Mouse (Mus musculus): Measurements from ENCODE around the gene Tnk1. TPM values are rescaled to one million over a fixed set of nuclear protein-coding genes. Genes with fewer than 3 reads are reported as not detected.
A peak's percentile ranks its signal among the peaks of the same experiment; 100 is the strongest.

Gene Tnk1
- polyA plus RNA-seq, 1 experiment = 1.2 TPM

- Histone ChIP-seq H3K4me1 (ENCODE audit: control insufficient read depth, insufficient read depth, insufficient read length) (peaks cover 5% of the 10 kb centered on the region; the same call in 1 of the 2 replicates), H3K4me3 (ENCODE audit: extremely low read depth, insufficient read depth, insufficient read length) (no peak overlapping the region), H3K27ac (ENCODE audit: insufficient read depth, low read length) (no peak overlapping the region), H3K27me3 (ENCODE audit: control insufficient read depth, insufficient read depth, low read length) (no peaks in the 10 kb centered on the region), H3K36me3 (ENCODE audit: control insufficient read depth, insufficient read depth, low read length) (peaks cover 31% of the 10 kb centered on the region)
- DNase-seq (ENCODE audit: low read depth in 1 of 2, low spot score in 2 of 2) = no peak
- WGBS = 84% methylated on average over 8 of the region's 8 CpGs
- TF ChIP-seq CTCF (IDR thresholded peaks at IDR 0.05; ENCODE audit: extremely low read depth, insufficient read depth, insufficient read length, insufficient replicate concordance) (no peak), POLR2A (IDR thresholded peaks at IDR 0.05; ENCODE audit: low read depth, low read length) (no peak)
These were observed 25.1 kb upstream of the Tnk1 start for GRCm38 (mm10) chr11:69883527-69884151.

GRCm38 (mm10) chr11:69883066-69883465 is 24.5 kb upstream of the Tnk1 start:
- peak in 1 of 2 experiments; percentile 58 for DNase-seq (ENCODE audit: low read depth in 1 of 2, low spot score in 2 of 2)
- peaks cover 5% of the 10 kb centered on the region; the same call in 1 of the 2 replicates for H3K4me1 ChIP-seq (ENCODE audit: control insufficient read depth, insufficient read depth, insufficient read length)
- no peak overlapping the region for H3K4me3 ChIP-seq (ENCODE audit: extremely low read depth, insufficient read depth, insufficient read length)
- no peak overlapping the region for H3K27ac ChIP-seq (ENCODE audit: insufficient read depth, low read length)
- 85% methylated on average over 4 of the region's 4 CpGs for WGBS
- H3K36me3 ChIP-seq (ENCODE audit: control insufficient read depth, insufficient read depth, low read length) = peaks cover 31% of the 10 kb centered on the region
- TF ChIP-seq POLR2A (IDR thresholded peaks at IDR 0.05; ENCODE audit: low read depth, low read length) (no peak), CTCF (IDR thresholded peaks at IDR 0.05; ENCODE audit: extremely low read depth, insufficient read depth, insufficient read length, insufficient replicate concordance) (peak; percentile 38; the same call in 1 of the 2 replicates)
- no peaks in the 10 kb centered on the region for H3K27me3 ChIP-seq (ENCODE audit: control insufficient read depth, insufficient read depth, low read length)

GRCm38 (mm10) chr11:69881787-69882670 is 23.5 kb upstream of the Tnk1 start:
- peak overlapping the region; percentile 70; the same call in 1 of the 2 replicates for H3K4me3 ChIP-seq (ENCODE audit: extremely low read depth, insufficient read depth, insufficient read length)

GRCm38 (mm10) chr11:69880853-69881603 is 22.5 kb upstream of the Tnk1 start, which contains the start of gene Kctd11:
Kctd11 (minus strand) TSS chr11:69881406.
- WGBS = under 1% methylated on average over 46 of the region's 46 CpGs
- peaks cover 24% of the 10 kb centered on the region for H3K36me3 ChIP-seq (ENCODE audit: control insufficient read depth, insufficient read depth, low read length)
- TF ChIP-seq POLR2A (IDR thresholded peaks at IDR 0.05; ENCODE audit: low read depth, low read length) (no peak; the same call in 1 of the 2 replicates), CTCF (IDR thresholded peaks at IDR 0.05; ENCODE audit: extremely low read depth, insufficient read depth, insufficient read length, insufficient replicate concordance) (peak; percentile 60; the same call in 1 of the 2 replicates)
- peak within 1 kb of the TSS; percentile 70 for H3K4me3 ChIP-seq (ENCODE audit: extremely low read depth, insufficient read depth, insufficient read length)
- peak; percentile 76 to 86 for DNase-seq (ENCODE audit: low read depth in 1 of 2, low spot score in 2 of 2)
- H3K27ac ChIP-seq (ENCODE audit: insufficient read depth, low read length) = peak within 1 kb of the TSS; percentile 93
- no peaks in the 10 kb centered on the region for H3K27me3 ChIP-seq (ENCODE audit: control insufficient read depth, insufficient read depth, low read length)
- peaks cover 5% of the 10 kb centered on the region; the same call in 1 of the 2 replicates for H3K4me1 ChIP-seq (ENCODE audit: control insufficient read depth, insufficient read depth, insufficient read length)

More at GRCm38 (mm10) chr11:69881787-69882670, 23.5 kb upstream of the Tnk1 start:
- no peak for DNase-seq (ENCODE audit: low read depth in 1 of 2, low spot score in 2 of 2)
- Histone ChIP-seq H3K36me3 (ENCODE audit: control insufficient read depth, insufficient read depth, low read length) (peaks cover 26% of the 10 kb centered on the region), H3K4me1 (ENCODE audit: control insufficient read depth, insufficient read depth, insufficient read length) (peaks cover 5% of the 10 kb centered on the region; the same call in 1 of the 2 replicates), H3K27ac (ENCODE audit: insufficient read depth, low read length) (peak overlapping the region; percentile 93), H3K27me3 (ENCODE audit: control insufficient read depth, insufficient read depth, low read length) (no peaks in the 10 kb centered on the region)
- 86% methylated on average over 21 of the region's 21 CpGs for WGBS
- no peak for TF ChIP-seq CTCF (IDR thresholded peaks at IDR 0.05; ENCODE audit: extremely low read depth, insufficient read depth, insufficient read length, insufficient replicate concordance)
- TF ChIP-seq POLR2A (IDR thresholded peaks at IDR 0.05; ENCODE audit: low read depth, low read length) = no peak

GRCm38 (mm10) chr11:69880506-69880852 is 21.9 kb upstream of the Tnk1 start:
- TF ChIP-seq CTCF (IDR thresholded peaks at IDR 0.05; ENCODE audit: extremely low read depth, insufficient read depth, insufficient read length, insufficient replicate concordance) (peak; percentile 82; the same call in 1 of the 2 replicates), POLR2A (IDR thresholded peaks at IDR 0.05; ENCODE audit: low read depth, low read length) (no peak)
- H3K27ac ChIP-seq (ENCODE audit: insufficient read depth, low read length) = peak overlapping the region; percentile 93
- peaks cover 5% of the 10 kb centered on the region; the same call in 1 of the 2 replicates for H3K4me1 ChIP-seq (ENCODE audit: control insufficient read depth, insufficient read depth, insufficient read length)
- H3K4me3 ChIP-seq (ENCODE audit: extremely low read depth, insufficient read depth, insufficient read length) = peak overlapping the region; percentile 70
- 2% methylated on average over 18 of the region's 18 CpGs for WGBS
- peak; percentile 55 to 75 for DNase-seq (ENCODE audit: low read depth in 1 of 2, low spot score in 2 of 2)
- no peaks in the 10 kb centered on the region for H3K27me3 ChIP-seq (ENCODE audit: control insufficient read depth, insufficient read depth, low read length)
- H3K36me3 ChIP-seq (ENCODE audit: control insufficient read depth, insufficient read depth, low read length) = peaks cover 22% of the 10 kb centered on the region

- TF ChIP-seq CTCF (IDR thresholded peaks at IDR 0.05; ENCODE audit: extremely low read depth, insufficient read depth, insufficient read length, insufficient replicate concordance) = no peak
- no peak for TF ChIP-seq POLR2A (IDR thresholded peaks at IDR 0.05; ENCODE audit: low read depth, low read length)
- no peak overlapping the region; the same call in 1 of the 2 replicates for H3K27ac ChIP-seq (ENCODE audit: insufficient read depth, low read length)
- WGBS = 87% methylated on average over 15 of the region's 15 CpGs
- H3K4me3 ChIP-seq (ENCODE audit: extremely low read depth, insufficient read depth, insufficient read length) = no peak overlapping the region; the same call in 1 of the 2 replicates
- DNase-seq (ENCODE audit: low read depth in 1 of 2, low spot score in 2 of 2) = no peak
- H3K4me1 ChIP-seq (ENCODE audit: control insufficient read depth, insufficient read depth, insufficient read length) = peaks cover 5% of the 10 kb centered on the region; the same call in 1 of the 2 replicates
- no peaks in the 10 kb centered on the region for H3K27me3 ChIP-seq (ENCODE audit: control insufficient read depth, insufficient read depth, low read length)
- peaks cover 14% of the 10 kb centered on the region for H3K36me3 ChIP-seq (ENCODE audit: control insufficient read depth, insufficient read depth, low read length)
These were observed 21.2 kb upstream of the Tnk1 start for GRCm38 (mm10) chr11:69879711-69880110.
